Mouse (Mus musculus) C2C12 (cell line): Measurements from ENCODE around the gene Dhx35. TPM values are rescaled to one million over a fixed set of nuclear protein-coding genes. Genes with fewer than 3 reads are reported as not detected.

Experiments used
- H3K27me3 ChIP-seq: one replicate; pipeline ENCODE4 v1.6.1; 2011; ENCODE audit not compliant: control insufficient read depth, insufficient read depth, insufficient read length
- H3K36me3 ChIP-seq: one replicate; pipeline ENCODE4 v1.6.1; 2011; ENCODE audit not compliant: control insufficient read depth, insufficient read depth
- H3K4me3 ChIP-seq: one replicate; pipeline ENCODE4 v1.5.1; 2011; ENCODE audit warnings: mild to moderate bottlenecking, control low read depth; ENCODE audit not compliant: poor library complexity, insufficient read depth, severe bottlenecking
- H3K79me2 ChIP-seq: one replicate; pipeline ENCODE4 v1.6.1; 2011; ENCODE audit not compliant: control insufficient read depth, insufficient read depth
- H3K79me3 ChIP-seq: one replicate; pipeline ENCODE4 v1.6.1; 2011; ENCODE audit warnings: low read depth, control low read depth
- H3ac ChIP-seq: one replicate; pipeline ENCODE3; 2011; ENCODE audit warnings: low read depth; ENCODE audit not compliant: control insufficient read depth, insufficient read length
- CEBPB ChIP-seq: IDR thresholded peaks from one replicate; pipeline ENCODE4 v1.6.1; 2011; ENCODE audit warnings: low read depth, mild to moderate bottlenecking, control low read depth, moderate library complexity
- CTCF ChIP-seq: IDR thresholded peaks from one replicate; pipeline ENCODE4 v1.5.1; 2011; ENCODE audit not compliant: control insufficient read depth, insufficient read depth, insufficient read length
- FOSL1 ChIP-seq: IDR thresholded peaks from one replicate; pipeline ENCODE4 v1.8.0; 2011; ENCODE audit warnings: mild to moderate bottlenecking, low read length; ENCODE audit not compliant: poor library complexity, insufficient read depth, severe bottlenecking
- MAX ChIP-seq: IDR thresholded peaks from one replicate; pipeline ENCODE4 v1.6.1; 2011; ENCODE audit warnings: mild to moderate bottlenecking, control low read depth
- MYOD1 ChIP-seq: IDR thresholded peaks from one replicate; pipeline ENCODE4 v1.6.1; 2011; ENCODE audit warnings: low read depth; ENCODE audit not compliant: control insufficient read depth, insufficient read length
- MYOG ChIP-seq: IDR thresholded peaks from one replicate; pipeline ENCODE4 v1.6.1; 2011; ENCODE audit not compliant: control insufficient read depth, insufficient read length; ENCODE audit errors: extremely low read depth
- USF1 ChIP-seq: IDR thresholded peaks from one replicate; pipeline ENCODE4 v1.6.1; 2011; ENCODE audit warnings: low read depth, mild to moderate bottlenecking, control low read depth, moderate library complexity
- polyA plus RNA-seq: library from polyadenylated mRNA; unstranded; fragments of >200 nt; fragmentation: generic; extraction: Trizol; gene quantifications from one replicate; pipeline ENCODE4 v1.2.1, GENCODE M21; 2012; ENCODE audit warnings: missing spikeins

The Dhx35 gene
- polyA plus RNA-seq, 1 experiment = 11.8 TPM

GRCm38 (mm10) chr2:158774886-158775285 lies 19.7 kb upstream of the Dhx35 start:
- H3K4me3 ChIP-seq = no peak overlapping the region
- peaks cover 96% of the 10 kb centered on the region for H3K79me2 ChIP-seq
- H3K27me3 ChIP-seq = no peaks in the 10 kb centered on the region
- peaks cover 72% of the 10 kb centered on the region for H3K79me3 ChIP-seq
- TF ChIP-seq MYOD1 = no peak
- TF ChIP-seq USF1 = no peak
- H3ac ChIP-seq = no peak overlapping the region
- H3K36me3 ChIP-seq = peaks cover 62% of the 10 kb centered on the region

GRCm38 (mm10) chr2:158776716-158777115 lies 17.9 kb upstream of the Dhx35 start:
- H3K27me3 ChIP-seq = no peaks in the 10 kb centered on the region
- peaks cover 80% of the 10 kb centered on the region for H3K36me3 ChIP-seq
- no peak overlapping the region for H3ac ChIP-seq
- H3K79me2 ChIP-seq = peaks cover 78% of the 10 kb centered on the region
- H3K4me3 ChIP-seq = no peak overlapping the region
- H3K79me3 ChIP-seq = peaks cover 54% of the 10 kb centered on the region
- no peak for TF ChIP-seq CTCF
- no peak for TF ChIP-seq MYOG
- TF ChIP-seq USF1 = no peak
- TF ChIP-seq MAX = no peak
- no peak for TF ChIP-seq FOSL1
- no peak for TF ChIP-seq MYOD1
- no peak for TF ChIP-seq CEBPB

- Histone ChIP-seq H3ac (no peak overlapping the region), H3K36me3 (peaks cover 80% of the 10 kb centered on the region), H3K27me3 (no peaks in the 10 kb centered on the region), H3K4me3 (no peak overlapping the region), H3K79me3 (peaks cover 46% of the 10 kb centered on the region), H3K79me2 (peaks cover 70% of the 10 kb centered on the region)
- no peak for TF ChIP-seq MYOD1
- no peak for TF ChIP-seq MYOG
- no peak for TF ChIP-seq FOSL1
- TF ChIP-seq CEBPB = no peak
- TF ChIP-seq USF1 = no peak
- TF ChIP-seq MAX = no peak
- no peak for TF ChIP-seq CTCF
These were observed 17.1 kb upstream of the Dhx35 start for GRCm38 (mm10) chr2:158777490-158777889.

- H3K79me2 ChIP-seq = peaks cover 62% of the 10 kb centered on the region
- H3K79me3 ChIP-seq = peaks cover 38% of the 10 kb centered on the region
- H3K4me3 ChIP-seq = no peak overlapping the region
- no peaks in the 10 kb centered on the region for H3K27me3 ChIP-seq
- TF ChIP-seq FOSL1 = no peak
- no peak for TF ChIP-seq MYOD1
- TF ChIP-seq USF1 = no peak
- no peak for TF ChIP-seq MAX
- no peak for TF ChIP-seq CTCF
- no peak for TF ChIP-seq CEBPB
- no peak for TF ChIP-seq MYOG
- no peak overlapping the region for H3ac ChIP-seq
- H3K36me3 ChIP-seq = peaks cover 79% of the 10 kb centered on the region
These were observed 16.3 kb upstream of the Dhx35 start for GRCm38 (mm10) chr2:158778349-158778748.

GRCm38 (mm10) chr2:158781126-158781525 lies 13.5 kb upstream of the Dhx35 start:
- H3K27me3 ChIP-seq = no peaks in the 10 kb centered on the region
- H3K79me2 ChIP-seq = peaks cover 34% of the 10 kb centered on the region
- H3K79me3 ChIP-seq = peaks cover 16% of the 10 kb centered on the region
- TF ChIP-seq MAX = no peak
- TF ChIP-seq MYOD1 = no peak
- TF ChIP-seq CTCF = no peak
- H3ac ChIP-seq = no peak overlapping the region
- peaks cover 88% of the 10 kb centered on the region for H3K36me3 ChIP-seq
- H3K4me3 ChIP-seq = no peak overlapping the region

- no peaks in the 10 kb centered on the region for H3K79me2 ChIP-seq
- peaks cover 47% of the 10 kb centered on the region for H3K36me3 ChIP-seq
- H3K4me3 ChIP-seq = no peak overlapping the region
- no peaks in the 10 kb centered on the region for H3K79me3 ChIP-seq
- H3K27me3 ChIP-seq = no peaks in the 10 kb centered on the region
- no peak for TF ChIP-seq USF1
- no peak for TF ChIP-seq CEBPB
- TF ChIP-seq MYOG = no peak
- no peak for TF ChIP-seq FOSL1
- no peak for TF ChIP-seq MAX
- TF ChIP-seq MYOD1 = no peak
- no peak for TF ChIP-seq CTCF
- no peak overlapping the region for H3ac ChIP-seq
These were observed 7.4 kb upstream of the Dhx35 start for GRCm38 (mm10) chr2:158786927-158787795.
